Mouse (Mus musculus) lung, postnatal 0 days (tissue): ENCODE results near the gene Nfkbib. TPM values are rescaled to one million over a fixed set of nuclear protein-coding genes. Genes with fewer than 3 reads are reported as not detected.
A peak's percentile ranks its signal among the peaks of the same experiment; 100 is the strongest.

Source experiments
- ATAC-seq: fragments of 200-750 bp; cut with Nextera tagmentation; 2 replicates; pipeline ENCODE4 v1.8.0; 2017; ENCODE audit warnings: moderate library complexity
- DNase-seq: peaks from one replicate; pipeline ENCODE4 v3.0.0-alpha.2; 2016; ENCODE audit warnings: low spot score
- H3K27ac ChIP-seq: fragments of 300-500 bp; sonication (generic); 2 replicates; pipeline ENCODE4 v1.5.1; 2014; ENCODE audit warnings: antibody characterized with exemption, mild to moderate bottlenecking, low read length, mixed read lengths
- H3K27me3 ChIP-seq: fragments of 300-500 bp; sonication (generic); replicated peaks from 2 replicates; pipeline ENCODE4 v1.6.1; 2014; ENCODE audit warnings: low read length, mixed read lengths; ENCODE audit not compliant: insufficient read depth
- H3K36me3 ChIP-seq: fragments of 300-500 bp; sonication (generic); 2 replicates; pipeline ENCODE4 v1.6.1; 2014; ENCODE audit warnings: low read length, mixed read lengths; ENCODE audit not compliant: insufficient read depth
- H3K4me1 ChIP-seq: fragments of 300-500 bp; sonication (generic); 2 replicates; pipeline ENCODE4 v1.6.1; 2014; ENCODE audit warnings: antibody characterized with exemption, low read depth, low read length, mixed read lengths; ENCODE audit not compliant: insufficient read depth
- H3K4me2 ChIP-seq: fragments of 300-500 bp; sonication (generic); replicated peaks from 2 replicates; pipeline ENCODE4 v1.6.1; 2014; ENCODE audit warnings: low read depth, mild to moderate bottlenecking, low read length, moderate library complexity, mixed read lengths
- H3K4me3 ChIP-seq: fragments of 300-500 bp; sonication (generic); 2 replicates; pipeline ENCODE4 v1.5.1; 2014; ENCODE audit warnings: low read depth, low read length
- H3K9ac ChIP-seq: fragments of 300-500 bp; sonication (generic); replicated peaks from 2 replicates; pipeline ENCODE4 v1.6.1; 2014; ENCODE audit warnings: low read depth, mild to moderate bottlenecking
- H3K9me3 ChIP-seq: fragments of 300-500 bp; sonication (generic); 2 replicates; pipeline ENCODE4 v1.6.1; 2016; ENCODE audit warnings: low read length, mixed read lengths
- CTCF ChIP-seq: IDR thresholded peaks from 2 replicates; pipeline ENCODE4 v1.5.1; 2016; ENCODE audit warnings: antibody characterized with exemption, mild to moderate bottlenecking
- EP300 ChIP-seq: IDR thresholded peaks from 2 replicates; pipeline ENCODE4 v1.6.1; 2016; ENCODE audit warnings: antibody characterized with exemption, mild to moderate bottlenecking, control low read depth
- WGBS: fragments of 180-500 bp; shearing (Covaris S2); extraction: QIAGEN DNeasy Blood & Tissue Kit; methylation state at CpG from one replicate; pipeline ENCODE4 v1.1.7; 2014; 5-methylcytosine and 5-hydroxymethylcytosine counted together
- polyA plus RNA-seq: library from polyadenylated mRNA; unstranded; fragments of >200 nt; fragmentation: Nextera tagmentation; extraction: Ambion mirVana; gene quantifications from 2 replicates; pipeline ENCODE4 v1.2.1, GENCODE M21; 2015

Gene Nfkbib
- polyA plus RNA-seq, 1 experiment from 2014 or later: 42.3 TPM

- Histone ChIP-seq H3K9me3 (no peaks in the 10 kb centered on the region), H3K27me3 (no peaks in the 10 kb centered on the region), H3K9ac (no peak overlapping the region), H3K36me3 (no peaks in the 10 kb centered on the region), H3K4me3 (no peak overlapping the region), H3K4me1 (no peaks in the 10 kb centered on the region), H3K4me2 (no peak overlapping the region), H3K27ac (no peak overlapping the region)
- WGBS: 91% methylated on average over 7 of the region's 7 CpGs
- ATAC-seq (no peak), DNase-seq (no peak)
- TF ChIP-seq EP300 (no peak), CTCF (no peak)
These were observed 17.4 kb downstream of the Nfkbib start for GRCm38 (mm10) chr7:28749935-28750334.

DNA sequence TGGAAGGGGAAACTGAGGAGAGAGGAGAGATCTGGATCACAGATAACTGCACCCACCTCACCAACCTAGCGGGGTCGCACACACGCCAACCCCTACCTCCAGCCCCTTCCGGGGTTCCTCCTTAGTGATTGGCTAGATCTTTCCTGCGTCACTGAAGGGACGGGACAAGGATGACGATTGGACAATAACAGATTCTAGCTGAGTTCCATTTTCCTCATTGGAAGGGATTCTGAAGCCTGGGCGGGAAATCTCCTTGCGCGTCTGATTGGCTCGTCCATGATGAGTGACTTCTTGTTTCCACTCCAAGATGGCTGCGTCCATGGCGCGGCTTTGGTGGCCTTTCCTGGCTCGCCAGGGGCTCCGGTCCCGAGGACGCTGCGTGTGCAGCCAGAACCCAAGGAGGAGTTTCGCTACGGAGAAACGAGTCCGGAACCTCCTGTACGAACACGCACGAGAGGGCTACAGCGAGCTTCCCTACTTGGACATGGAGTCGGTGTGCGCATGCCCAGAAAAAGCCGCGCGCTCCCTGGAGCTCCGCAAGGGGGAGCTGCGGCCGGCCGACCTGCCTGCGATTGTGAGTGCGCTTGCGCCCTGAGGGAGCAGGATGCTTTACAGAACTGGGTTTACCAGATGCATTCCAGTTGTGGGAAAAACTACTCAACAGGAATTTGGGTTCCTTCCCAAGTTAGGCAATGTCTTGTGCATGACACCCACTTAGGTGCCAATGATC lies 25.4 kb downstream of the Nfkbib start, which contains the start of the genes Mrps12 and Sars2:
TSS of gene Mrps12 (minus strand) at position 112 of the 730 bp plus-strand sequence.
TSS of gene Sars2 (plus strand) at position 284 of the 730 bp plus-strand sequence.
- H3K4me3 ChIP-seq: peak within 1 kb of the TSS; percentile 87
- ATAC-seq: peak; percentile 97
- no peaks in the 10 kb centered on the region for H3K9me3 ChIP-seq
- H3K4me1 ChIP-seq: peaks cover 4% of the 10 kb centered on the region
- no peaks in the 10 kb centered on the region for H3K27me3 ChIP-seq
- peak within 1 kb of the TSS; percentile 78 for H3K9ac ChIP-seq
- peak; percentile 100 for DNase-seq
- H3K4me2 ChIP-seq: peak within 1 kb of the TSS; percentile 77
- peak within 1 kb of the TSS; percentile 86 for H3K27ac ChIP-seq
- WGBS: under 1% methylated on average over 39 of the region's 39 CpGs
- no peaks in the 10 kb centered on the region; the same call in 1 of the 2 replicates for H3K36me3 ChIP-seq
- TF ChIP-seq CTCF (peak; percentile 96), EP300 (peak; percentile 50; the same call in 1 of the 2 replicates)

DNA sequence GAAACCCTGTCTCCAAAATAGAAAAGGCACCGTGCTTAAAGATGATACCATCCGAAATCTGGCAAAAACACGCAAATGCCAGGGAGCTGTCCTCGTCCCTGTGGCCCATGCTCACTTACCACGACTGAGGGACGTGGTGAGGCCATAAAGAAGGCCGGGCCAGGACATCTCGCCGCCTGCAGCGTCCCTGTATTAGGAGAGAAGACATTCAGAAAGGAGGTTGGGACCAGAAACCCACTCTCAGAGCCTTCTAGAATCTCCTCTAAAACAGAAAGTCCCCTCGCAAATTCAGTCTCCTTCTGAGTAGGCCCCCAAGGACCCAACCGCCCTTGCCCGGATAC lies 26.0 kb downstream of the Nfkbib start:
- H3K4me2 ChIP-seq: peak overlapping the region; percentile 77
- TF ChIP-seq EP300 (no peak), CTCF (no peak)
- no peaks in the 10 kb centered on the region for H3K9me3 ChIP-seq
- H3K4me3 ChIP-seq: peak overlapping the region; percentile 87
- WGBS: 2% methylated on average over 13 of the region's 13 CpGs
- peak overlapping the region; percentile 86 for H3K27ac ChIP-seq
- DNase-seq (peak; percentile 8), ATAC-seq (peak; percentile 10)
- H3K36me3 ChIP-seq: no peaks in the 10 kb centered on the region; the same call in 1 of the 2 replicates
- H3K27me3 ChIP-seq: no peaks in the 10 kb centered on the region
- H3K4me1 ChIP-seq: peaks cover 4% of the 10 kb centered on the region
- H3K9ac ChIP-seq: peak overlapping the region; percentile 78

DNA sequence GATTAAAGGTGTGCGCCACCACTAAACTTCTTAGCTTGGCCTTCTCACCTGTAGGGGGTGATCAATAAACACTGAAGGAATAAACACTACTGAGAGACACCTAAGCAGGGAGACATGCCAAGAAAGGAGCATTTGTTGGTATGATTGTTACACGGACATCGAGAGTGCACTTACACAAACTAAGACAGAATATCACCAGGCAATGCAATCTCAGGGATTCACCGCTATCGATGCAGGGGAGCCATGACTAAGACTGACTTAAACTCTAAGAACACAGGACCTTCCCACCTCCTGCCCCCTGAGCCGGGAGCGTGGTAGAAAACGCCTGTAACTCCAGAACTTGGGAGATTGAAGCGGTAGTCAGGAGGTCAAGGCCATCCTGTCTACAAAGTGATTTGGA lies 26.4 kb downstream of the Nfkbib start:
- Histone ChIP-seq H3K9ac (peak overlapping the region; percentile 78), H3K9me3 (no peaks in the 10 kb centered on the region), H3K4me2 (peak overlapping the region; percentile 77), H3K36me3 (no peaks in the 10 kb centered on the region; the same call in 1 of the 2 replicates), H3K27ac (peak overlapping the region; percentile 86; the same call in 1 of the 2 replicates), H3K4me1 (peaks cover 4% of the 10 kb centered on the region), H3K4me3 (peak overlapping the region; percentile 87), H3K27me3 (no peaks in the 10 kb centered on the region)
- DNase-seq (no peak), ATAC-seq (no peak)
- TF ChIP-seq CTCF (no peak), EP300 (no peak)
- WGBS: 31% methylated on average over 9 of the region's 9 CpGs

DNA sequence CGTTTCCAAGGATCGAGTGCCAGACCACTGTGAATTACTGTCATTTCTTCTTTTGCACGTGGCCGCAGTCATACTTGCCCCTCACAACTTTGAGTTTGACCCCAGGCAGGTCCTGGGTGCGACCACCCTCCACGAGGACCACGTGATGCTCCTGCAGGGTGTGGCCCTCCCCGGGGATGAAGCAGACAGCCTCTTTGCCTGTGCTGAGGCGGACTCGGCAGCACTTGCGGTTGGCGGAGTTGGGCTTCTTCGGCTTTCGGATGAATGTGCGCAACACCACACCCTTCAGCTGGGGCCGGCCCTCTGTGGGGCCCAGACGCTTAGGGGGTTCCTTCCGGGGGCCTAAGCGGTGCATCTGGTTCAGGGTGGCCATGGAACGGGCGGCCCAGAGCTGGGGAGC lies 27.5 kb downstream of the Nfkbib start:
- H3K36me3 ChIP-seq: no peaks in the 10 kb centered on the region; the same call in 1 of the 2 replicates
- no peaks in the 10 kb centered on the region for H3K27me3 ChIP-seq
- no peak overlapping the region for H3K4me2 ChIP-seq
- 95% methylated on average over 21 of the region's 21 CpGs for WGBS
- H3K4me1 ChIP-seq: peaks cover 4% of the 10 kb centered on the region
- ATAC-seq (no peak), DNase-seq (no peak)
- H3K9ac ChIP-seq: no peak overlapping the region
- no peak overlapping the region for H3K27ac ChIP-seq
- TF ChIP-seq EP300 (no peak), CTCF (no peak)
- no peak overlapping the region for H3K4me3 ChIP-seq
- H3K9me3 ChIP-seq: no peaks in the 10 kb centered on the region

- Histone ChIP-seq H3K27me3 (no peaks in the 10 kb centered on the region), H3K9ac (no peak overlapping the region), H3K4me1 (peaks cover 3% of the 10 kb centered on the region; the same call in 1 of the 2 replicates), H3K27ac (no peak overlapping the region), H3K36me3 (no peaks in the 10 kb centered on the region; the same call in 1 of the 2 replicates), H3K4me2 (no peak overlapping the region), H3K9me3 (no peaks in the 10 kb centered on the region; the same call in 1 of the 2 replicates), H3K4me3 (no peak overlapping the region)
- TF ChIP-seq CTCF (no peak), EP300 (no peak)
- ATAC-seq (no peak), DNase-seq (peak; percentile 43)
- WGBS: 68% methylated on average over 6 of the region's 6 CpGs
These were observed 31.6 kb downstream of the Nfkbib start for GRCm38 (mm10) chr7:28735701-28736100.
